Mouse (Mus musculus) heart, postnatal 0 days (tissue): ENCODE measurements around the gene Minos1.

Experiments used
- CTCF ChIP-seq: IDR thresholded peaks from 2 replicates; pipeline ENCODE4 v1.5.1; 2016; ENCODE audit warnings: antibody characterized with exemption, control low read depth, low read depth
- EP300 ChIP-seq: IDR thresholded peaks from 2 replicates; pipeline ENCODE4 v1.6.1; 2016; ENCODE audit warnings: antibody characterized with exemption, low read depth

- no peak for TF ChIP-seq CTCF
- no peak for TF ChIP-seq EP300
Observed at GRCm38 (mm10) chr4:139091478-139092355, 39.2 kb downstream of the Minos1 start.
